Mouse (Mus musculus): Measurements from ENCODE around the gene Olfr605.
"Not testable (repeated sequence)": the region's sequence is repeated elsewhere in the genome, so short reads cannot be mapped to it uniquely, and the experiment has no call there.

The Olfr605 gene

DNA sequence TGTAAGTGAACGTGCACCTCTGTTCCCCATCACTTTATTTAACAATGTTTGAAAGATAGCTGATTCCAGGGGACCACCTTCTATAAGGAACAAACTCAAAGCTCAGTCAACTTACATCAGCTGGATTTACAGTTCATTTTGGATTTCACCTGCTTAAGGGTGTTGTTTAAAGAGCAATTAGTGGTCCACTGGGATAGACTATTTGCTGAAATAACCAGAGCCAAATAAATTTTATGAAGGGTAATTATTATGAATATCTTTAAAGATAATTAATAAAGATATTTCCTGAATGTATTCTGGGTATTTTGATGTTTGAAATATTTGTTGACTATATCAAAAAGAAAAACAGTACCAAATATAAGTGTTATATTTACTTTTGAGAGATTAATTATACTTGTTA is at the start of gene Olfr605:
Gene Olfr605, minus strand, starts transcription at position 101 of the 400 bp plus-strand sequence.
- DNase-seq = no peak

DNA sequence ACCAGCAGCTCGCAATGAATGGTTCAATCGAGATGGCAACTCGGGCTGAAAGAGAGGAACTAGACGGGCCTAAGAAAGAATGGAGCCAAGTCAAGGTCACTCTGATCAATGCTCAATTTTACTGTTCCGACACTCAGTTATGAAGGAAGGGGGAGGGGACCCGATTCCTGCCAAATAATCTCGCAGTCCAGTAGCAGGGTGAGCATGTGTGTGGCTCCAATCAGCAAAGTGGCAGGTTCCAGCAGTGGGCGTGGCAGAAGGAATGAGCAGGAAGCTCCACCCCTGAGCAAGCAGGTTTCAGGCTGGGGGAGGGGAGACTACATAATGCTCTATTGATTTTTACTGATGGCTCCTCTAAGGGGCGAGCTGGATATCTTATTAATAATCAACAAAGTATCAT is 31.9 kb upstream of the Olfr605 start:
- DNase-seq = not testable (repeated sequence)

DNA sequence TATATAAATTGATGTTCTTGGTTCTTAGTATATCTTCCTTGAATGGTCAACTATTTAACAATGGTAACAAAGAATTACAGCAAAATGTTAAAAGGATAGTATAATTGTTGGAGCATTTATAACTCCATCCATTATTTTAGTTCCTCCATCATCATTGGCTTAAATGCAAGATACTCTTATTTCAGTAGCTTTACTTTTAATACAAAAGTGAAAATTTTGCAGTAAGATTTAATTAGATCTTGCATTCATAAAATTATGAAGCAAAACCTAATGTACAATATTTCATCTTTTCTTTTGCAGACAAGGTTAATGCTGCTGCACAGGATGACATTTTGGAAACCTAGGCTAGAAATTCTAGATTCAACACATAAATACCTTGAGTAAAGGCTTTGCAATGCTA is 24.3 kb upstream of the Olfr605 start, which contains the start of gene Olfr608:
Gene Olfr608, plus strand, starts transcription at position 301 of the 400 bp plus-strand sequence.
- no peak for DNase-seq

DNA sequence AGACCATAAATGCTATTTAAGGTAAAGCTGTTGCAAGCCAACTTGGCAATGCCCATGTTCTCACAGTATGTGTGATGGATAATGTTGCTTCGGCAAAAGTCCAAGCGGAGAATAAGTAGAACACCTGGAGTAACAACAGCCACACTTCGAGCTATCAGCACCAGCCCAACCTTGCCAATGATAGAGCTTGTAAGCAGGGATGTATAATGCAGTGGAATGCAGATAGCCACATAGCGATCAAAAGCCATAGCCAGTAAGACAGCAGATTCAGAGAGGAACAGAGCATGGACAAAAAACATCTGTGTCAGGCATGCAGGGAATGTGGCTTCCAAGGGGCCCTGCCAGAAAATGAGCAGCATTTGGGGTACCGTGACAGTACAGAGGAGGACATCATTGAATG is 15.4 kb upstream of the Olfr605 start:
- DNase-seq = no peak

DNA sequence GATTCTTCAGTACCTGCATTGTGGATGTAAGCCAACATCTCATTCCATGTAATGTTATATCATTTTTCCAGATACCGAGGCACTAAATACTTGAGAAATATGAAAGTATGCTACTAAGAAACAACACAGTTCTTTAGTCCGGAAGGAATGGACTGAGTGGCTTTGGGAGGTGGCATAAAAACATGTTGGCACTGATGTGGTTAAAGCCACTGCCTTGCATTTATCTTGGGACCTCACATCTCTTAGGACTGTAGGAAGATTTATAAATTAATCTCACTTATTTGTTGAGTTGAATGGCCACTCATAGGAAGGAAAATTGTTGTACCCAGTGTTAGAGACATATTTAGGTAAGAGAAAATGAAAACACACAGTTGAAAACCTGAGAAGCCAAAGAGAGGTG is 3.5 kb upstream of the Olfr605 start, which contains the start of gene Olfr606:
Gene Olfr606, plus strand, starts transcription at position 301 of the 400 bp plus-strand sequence.
- no peak for DNase-seq

DNA sequence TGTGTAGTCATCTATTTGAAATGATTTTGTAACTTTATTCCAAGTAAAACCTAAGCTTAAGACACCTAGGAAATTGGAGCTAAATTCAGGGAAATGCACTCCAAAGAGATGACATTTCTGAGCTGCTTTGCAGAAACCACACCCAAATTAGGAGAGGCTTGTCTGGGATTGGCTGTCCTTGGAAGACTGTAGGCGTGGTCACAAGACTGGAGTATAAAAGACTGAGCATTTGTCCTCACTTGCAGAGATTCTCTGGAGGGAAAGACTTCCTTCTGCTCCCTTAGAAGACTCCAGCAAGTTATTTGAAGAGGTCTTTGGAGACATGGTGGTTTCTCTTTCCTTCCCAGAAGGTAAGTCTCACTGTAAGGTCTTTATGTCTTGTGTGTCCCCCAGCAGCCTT is 30.5 kb downstream of the Olfr605 start, which contains the start of gene Usp17lc:
Gene Usp17lc, plus strand, starts transcription at position 301 of the 400 bp plus-strand sequence.
- DNase-seq = not testable (repeated sequence)

DNA sequence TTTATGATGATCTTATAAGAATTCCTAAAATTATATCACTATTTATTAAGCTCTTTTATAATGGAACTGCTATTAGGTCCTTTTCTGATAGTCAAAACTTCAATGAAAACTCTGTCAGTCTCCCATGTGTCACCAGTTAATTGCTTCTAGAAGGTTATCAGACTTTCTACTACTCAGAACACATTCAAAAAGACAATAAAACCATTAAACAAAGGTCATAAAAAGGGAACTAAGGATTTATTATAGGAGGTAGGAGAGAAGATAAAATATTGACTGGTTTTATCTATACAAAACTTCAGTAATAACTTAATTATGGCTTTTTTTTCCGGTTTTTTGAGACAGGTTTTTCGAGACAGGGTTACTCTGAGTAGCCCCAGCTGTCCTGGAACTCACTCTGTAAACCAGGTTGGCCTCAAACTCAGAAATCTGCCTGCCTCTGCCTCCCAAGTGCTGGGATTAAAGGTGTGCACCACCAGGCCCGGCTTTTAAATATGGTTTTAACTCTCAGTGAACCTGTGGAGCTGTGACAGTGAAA is 38.7 kb downstream of the Olfr605 start:
- DNase-seq = not testable (repeated sequence)

DNA sequence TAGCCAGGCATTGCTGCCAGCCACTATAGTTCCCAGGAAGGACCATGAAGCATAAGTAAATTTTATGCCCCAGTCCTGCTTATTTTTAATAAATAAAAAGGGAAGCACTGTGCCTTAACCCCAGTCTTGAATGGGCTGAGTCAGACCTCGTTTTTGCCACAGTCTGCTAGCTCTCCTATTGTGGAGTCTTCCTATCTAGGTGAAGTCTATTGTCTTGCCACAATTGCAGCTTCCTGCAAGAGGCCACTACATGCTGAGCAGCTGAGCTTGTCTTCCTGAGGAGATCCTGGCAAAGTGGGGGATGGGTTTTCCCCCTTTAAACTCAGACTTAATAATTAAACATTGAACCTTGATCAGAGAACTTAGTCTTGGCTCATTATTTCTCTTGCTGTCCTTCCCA is 46.3 kb downstream of the Olfr605 start:
- DNase-seq = no peak

DNA sequence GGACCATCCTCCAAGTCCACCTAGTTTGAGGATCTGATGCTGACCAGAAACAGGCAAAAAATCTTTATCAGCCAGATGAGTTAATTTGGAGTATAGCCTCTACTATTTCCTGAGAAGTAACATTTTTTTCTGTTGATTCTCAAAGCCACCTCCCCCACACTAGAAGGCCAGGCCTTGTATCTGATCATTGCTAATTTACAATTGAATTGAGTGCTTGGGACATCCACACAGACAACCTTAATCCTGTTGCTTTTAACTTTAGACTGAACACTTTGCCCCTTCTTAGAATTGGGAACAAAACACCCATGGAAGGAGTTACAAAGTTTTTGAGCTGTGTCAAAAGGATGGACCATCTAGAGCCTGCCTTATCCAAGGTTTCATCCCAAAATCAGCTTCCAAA is 47.5 kb downstream of the Olfr605 start:
- no peak for DNase-seq
